Mouse (Mus musculus) colon, adult 2 months (tissue): ENCODE data around the gene Htr1f. TPM values are rescaled to one million over a fixed set of nuclear protein-coding genes. Genes with fewer than 3 reads are reported as not detected.

Experiments used
- polyA plus RNA-seq: library from polyadenylated mRNA; depleted of rRNA; stranded (reverse); fragments of >200 nt; gene quantifications from 2 replicates; pipeline ENCODE4 v1.2.3, GENCODE M21; 2012; rRNA removed

The Htr1f gene
- polyA plus RNA-seq: 0.09 TPM in 1 of 2 replicates, not detected in the other

DNA sequence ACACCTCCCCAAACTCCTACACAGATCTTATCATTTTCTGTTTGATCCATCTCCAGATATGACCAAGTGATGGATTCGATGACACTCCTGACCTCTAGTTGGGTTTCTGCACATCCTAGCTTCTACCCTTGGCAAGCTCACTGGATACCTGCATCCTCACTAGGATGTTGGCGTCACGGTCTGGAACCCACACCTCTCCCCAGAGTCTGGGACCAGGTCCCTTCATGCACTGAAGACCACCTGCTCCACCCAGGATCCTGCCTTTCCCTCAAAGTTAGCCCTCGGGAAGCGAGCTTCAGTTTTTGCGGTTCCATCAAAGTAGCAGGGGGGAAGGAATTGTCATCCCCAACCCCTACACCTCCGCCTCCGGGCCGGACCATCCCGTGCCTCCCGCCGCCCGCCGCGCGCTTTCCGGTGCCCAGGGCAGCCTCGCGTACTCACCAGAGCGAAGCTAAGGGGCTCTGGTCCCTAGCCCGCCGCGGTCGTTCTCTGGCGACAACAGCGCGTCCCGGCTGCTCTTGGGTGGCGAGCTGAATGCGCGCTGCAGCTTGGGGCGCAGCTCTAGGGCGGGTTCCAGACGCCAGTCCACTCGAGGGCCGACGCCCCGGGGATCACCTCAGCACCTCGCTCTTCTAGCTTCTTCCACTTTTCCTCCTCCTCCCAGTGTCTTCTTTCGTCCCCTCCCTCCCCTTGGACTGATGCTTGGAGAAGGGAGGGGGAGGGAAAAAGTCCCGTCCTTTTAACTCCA lies at the start of gene Htr1f:
Htr1f (minus strand) TSS at position 671 of the 748 bp plus-strand sequence.

